Mouse (Mus musculus): Measurements from ENCODE around the gene Gpr37l1. TPM values are rescaled to one million over a fixed set of nuclear protein-coding genes. Genes with fewer than 3 reads are reported as not detected.

Gene Gpr37l1
- polyA plus RNA-seq, 1 experiment: not detected

DNA sequence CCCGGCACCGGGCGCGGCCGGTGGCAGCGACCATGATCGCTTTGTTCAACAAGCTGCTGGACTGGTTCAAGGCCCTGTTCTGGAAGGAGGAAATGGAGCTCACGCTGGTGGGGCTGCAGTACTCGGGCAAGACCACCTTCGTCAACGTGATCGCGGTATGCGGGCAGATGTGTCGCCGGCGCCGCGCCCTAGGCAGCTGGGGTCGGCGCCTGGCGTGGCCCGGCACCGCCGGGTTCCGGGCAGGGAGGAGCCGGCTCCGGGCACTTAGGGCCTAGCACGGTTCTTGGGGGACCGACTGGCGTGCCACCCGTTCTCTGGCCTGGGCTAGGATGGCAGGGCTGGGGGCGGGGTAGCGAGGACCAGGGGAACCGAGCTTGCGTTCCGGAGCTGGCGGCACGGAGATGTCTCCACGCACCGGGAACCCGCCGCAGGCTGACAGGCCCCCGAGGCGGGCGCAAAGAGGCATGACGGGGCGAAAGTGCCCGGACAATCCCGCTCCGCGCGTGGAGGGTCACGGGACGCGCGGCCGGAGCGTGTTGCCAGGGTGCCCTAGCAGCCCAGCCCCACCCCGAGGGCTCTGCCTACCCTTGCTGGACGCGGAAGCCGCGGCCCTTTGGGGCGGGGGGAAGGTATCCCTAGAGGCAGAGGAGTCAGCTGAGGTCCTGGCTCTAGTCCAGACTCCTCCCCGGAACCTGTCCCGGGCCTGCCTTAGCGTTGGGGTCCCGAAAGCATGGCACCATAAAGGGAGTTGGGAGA lies 20.4 kb downstream of the Gpr37l1 start:
- peaks cover 9% of the 10 kb centered on the region for H3K4me1 ChIP-seq (ENCODE audit: control insufficient read depth, insufficient read depth, low read length)
- peak overlapping the region; percentile 92 for H3K27ac ChIP-seq (ENCODE audit: insufficient read depth, low read depth, low read length)
- TF ChIP-seq POLR2A (IDR thresholded peaks at IDR 0.05; ENCODE audit: insufficient read depth, low read depth, low read length) (no peak), CTCF (IDR thresholded peaks at IDR 0.05; ENCODE audit: insufficient read depth, low read depth, low read length) (no peak)
- H3K4me3 ChIP-seq (ENCODE audit: insufficient read depth, low read depth, low read length): peak overlapping the region; percentile 91
- WGBS: under 1% methylated on average over 69 of the region's 69 CpGs

GRCm38 (mm10) chr1:135146077-135146945 lies 21.2 kb downstream of the Gpr37l1 start, which contains the start of gene Arl8a:
Gene Arl8a (plus strand): TSS chr1:135146824.
- TF ChIP-seq POLR2A (IDR thresholded peaks at IDR 0.05; ENCODE audit: insufficient read depth, low read depth, low read length) (peak; percentile 84), CTCF (IDR thresholded peaks at IDR 0.05; ENCODE audit: insufficient read depth, low read depth, low read length) (no peak)
- Histone ChIP-seq H3K27ac (ENCODE audit: insufficient read depth, low read depth, low read length) (peak within 1 kb of the TSS; percentile 99), H3K4me3 (ENCODE audit: insufficient read depth, low read depth, low read length) (peak within 1 kb of the TSS; percentile 91), H3K4me1 (ENCODE audit: control insufficient read depth, insufficient read depth, low read length) (peaks cover 7% of the 10 kb centered on the region)
- 2% methylated on average over 76 of the region's 78 CpGs for WGBS

DNA sequence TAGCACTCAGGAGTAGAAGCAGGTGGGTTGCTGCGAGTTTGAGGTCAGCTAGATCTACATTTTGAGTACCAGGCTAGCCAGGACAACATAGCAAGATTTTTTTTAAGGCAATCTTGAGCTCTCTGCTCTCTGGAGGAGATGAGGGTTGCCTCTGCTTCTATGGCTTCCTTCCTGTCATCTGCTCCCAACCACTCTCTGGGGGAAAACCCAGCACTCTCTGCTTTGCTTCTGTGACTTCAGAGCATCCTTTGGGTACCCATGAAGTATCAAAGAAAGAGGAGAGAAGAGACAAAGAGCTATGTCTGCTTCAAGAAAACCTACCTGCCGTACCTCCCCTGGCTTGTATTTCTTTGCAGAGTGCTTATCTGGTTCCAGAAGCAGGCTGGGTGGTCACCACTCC lies 23.5 kb downstream of the Gpr37l1 start:
- peaks cover 1% of the 10 kb centered on the region for H3K4me1 ChIP-seq (ENCODE audit: control insufficient read depth, insufficient read depth, low read length)
- no peak overlapping the region for H3K27ac ChIP-seq (ENCODE audit: insufficient read depth, low read depth, low read length)
- no peak overlapping the region for H3K4me3 ChIP-seq (ENCODE audit: insufficient read depth, low read depth, low read length)
- WGBS: 95% methylated on average over 2 of the region's 2 CpGs
- TF ChIP-seq CTCF (IDR thresholded peaks at IDR 0.05; ENCODE audit: insufficient read depth, low read depth, low read length) (no peak), POLR2A (IDR thresholded peaks at IDR 0.05; ENCODE audit: insufficient read depth, low read depth, low read length) (no peak)

GRCm38 (mm10) chr1:135142452-135142851 lies 25.0 kb downstream of the Gpr37l1 start:
- Histone ChIP-seq H3K4me1 (ENCODE audit: control insufficient read depth, insufficient read depth, low read length) (no peaks in the 10 kb centered on the region), H3K27ac (ENCODE audit: insufficient read depth, low read depth, low read length) (no peak overlapping the region), H3K4me3 (ENCODE audit: insufficient read depth, low read depth, low read length) (no peak overlapping the region)
- WGBS: 71% methylated on average over 2 of the region's 2 CpGs
- no peak for TF ChIP-seq CTCF (IDR thresholded peaks at IDR 0.05; ENCODE audit: insufficient read depth, low read depth, low read length)
- no peak for TF ChIP-seq POLR2A (IDR thresholded peaks at IDR 0.05; ENCODE audit: insufficient read depth, low read depth, low read length)

GRCm38 (mm10) chr1:135139906-135140305 lies 27.6 kb downstream of the Gpr37l1 start:
- Histone ChIP-seq H3K4me1 (ENCODE audit: control insufficient read depth, insufficient read depth, low read length) (no peaks in the 10 kb centered on the region), H3K27ac (ENCODE audit: insufficient read depth, low read depth, low read length) (no peak overlapping the region), H3K4me3 (ENCODE audit: insufficient read depth, low read depth, low read length) (no peak overlapping the region)
- 82% methylated on average over 2 of the region's 2 CpGs for WGBS
- TF ChIP-seq POLR2A (IDR thresholded peaks at IDR 0.05; ENCODE audit: insufficient read depth, low read depth, low read length) (no peak), CTCF (IDR thresholded peaks at IDR 0.05; ENCODE audit: insufficient read depth, low read depth, low read length) (no peak)

GRCm38 (mm10) chr1:135136500-135136899 lies 31.0 kb downstream of the Gpr37l1 start:
- Histone ChIP-seq H3K27ac (ENCODE audit: insufficient read depth, low read depth, low read length) (no peak overlapping the region), H3K4me1 (ENCODE audit: control insufficient read depth, insufficient read depth, low read length) (peaks cover 15% of the 10 kb centered on the region), H3K4me3 (ENCODE audit: insufficient read depth, low read depth, low read length) (no peak overlapping the region)
- TF ChIP-seq CTCF (IDR thresholded peaks at IDR 0.05; ENCODE audit: insufficient read depth, low read depth, low read length): no peak
- no peak for TF ChIP-seq POLR2A (IDR thresholded peaks at IDR 0.05; ENCODE audit: insufficient read depth, low read depth, low read length)
- 3% methylated on average over 1 of the region's 1 CpGs for WGBS

DNA sequence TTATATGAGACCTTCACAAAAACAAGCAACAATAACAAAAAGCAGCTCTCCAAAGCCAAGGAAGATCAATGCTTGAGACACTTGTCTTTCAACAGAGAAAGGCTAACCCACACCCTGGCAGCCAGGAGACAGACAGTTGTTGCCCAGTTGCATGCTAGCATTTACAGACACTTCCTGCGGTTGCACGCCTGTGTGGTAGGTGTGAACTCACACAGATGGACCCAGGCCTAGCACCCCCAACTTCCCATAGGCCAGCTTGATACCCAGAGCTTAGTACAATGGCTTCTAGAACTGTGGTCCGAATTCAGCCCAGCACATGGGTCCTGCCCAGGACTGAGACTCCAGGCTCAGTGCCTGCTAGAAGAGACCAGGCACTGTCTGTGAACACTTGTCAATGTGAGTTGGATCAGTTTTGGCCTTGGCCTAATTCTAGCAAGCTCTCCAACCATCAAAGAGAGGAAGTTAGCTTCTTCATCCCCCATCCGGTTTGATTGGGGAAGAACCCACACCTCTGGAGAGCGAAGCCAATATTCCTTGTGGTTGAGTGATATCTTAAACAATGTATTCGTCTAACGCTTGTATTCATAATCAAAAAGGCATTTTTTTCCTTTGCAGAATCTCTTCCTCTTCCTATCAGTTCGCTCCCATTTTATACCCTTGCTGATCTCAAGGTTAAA lies 32.2 kb downstream of the Gpr37l1 start:
- H3K4me3 ChIP-seq (ENCODE audit: insufficient read depth, low read depth, low read length): no peak overlapping the region
- WGBS: 93% methylated on average over 8 of the region's 8 CpGs
- peaks cover 22% of the 10 kb centered on the region for H3K4me1 ChIP-seq (ENCODE audit: control insufficient read depth, insufficient read depth, low read length)
- H3K27ac ChIP-seq (ENCODE audit: insufficient read depth, low read depth, low read length): no peak overlapping the region
- TF ChIP-seq POLR2A (IDR thresholded peaks at IDR 0.05; ENCODE audit: insufficient read depth, low read depth, low read length) (no peak), CTCF (IDR thresholded peaks at IDR 0.05; ENCODE audit: insufficient read depth, low read depth, low read length) (no peak)

DNA sequence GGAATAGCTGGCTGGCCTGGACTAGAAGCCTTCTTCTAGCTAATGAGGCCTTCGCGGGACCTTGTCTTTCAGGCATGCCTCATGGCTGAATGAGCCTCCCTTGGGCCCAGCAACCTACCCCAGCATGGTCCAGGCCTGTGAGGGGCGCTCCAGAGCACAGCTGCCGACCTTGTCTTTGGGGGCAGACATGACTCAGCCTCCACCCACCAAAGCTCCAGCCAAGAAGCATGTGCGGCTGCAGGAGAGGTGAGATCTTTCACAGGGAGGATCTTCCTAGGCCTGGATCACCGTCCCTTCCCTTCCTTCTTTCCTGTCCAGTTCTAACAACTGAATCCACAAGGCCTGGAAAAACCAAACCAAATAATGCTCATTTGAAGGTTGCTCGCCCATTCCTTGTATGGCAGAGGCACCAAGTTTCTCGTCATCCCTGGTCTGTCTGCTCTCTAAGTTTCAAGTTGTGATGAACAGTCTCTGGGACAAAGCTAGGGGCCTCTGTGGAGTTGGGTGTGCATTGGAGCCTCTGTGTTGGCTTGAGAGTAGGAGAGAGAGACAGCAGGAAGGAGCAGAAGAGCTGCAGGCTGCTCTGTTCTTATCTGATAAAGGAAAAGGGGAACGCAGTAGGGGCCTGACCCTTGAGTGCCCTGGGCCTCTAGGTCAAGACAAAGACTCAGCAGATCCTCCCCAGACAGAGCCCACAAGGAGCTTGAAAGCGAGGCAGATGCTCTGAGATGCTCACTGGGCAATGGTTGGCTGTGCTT lies 33.6 kb downstream of the Gpr37l1 start:
- Histone ChIP-seq H3K4me3 (ENCODE audit: insufficient read depth, low read depth, low read length) (no peak overlapping the region), H3K27ac (ENCODE audit: insufficient read depth, low read depth, low read length) (no peak overlapping the region), H3K4me1 (ENCODE audit: control insufficient read depth, insufficient read depth, low read length) (peaks cover 35% of the 10 kb centered on the region)
- WGBS: 87% methylated on average over 10 of the region's 10 CpGs
- no peak for TF ChIP-seq POLR2A (IDR thresholded peaks at IDR 0.05; ENCODE audit: insufficient read depth, low read depth, low read length)
- TF ChIP-seq CTCF (IDR thresholded peaks at IDR 0.05; ENCODE audit: insufficient read depth, low read depth, low read length): no peak
